In the genomic region with DNA sequence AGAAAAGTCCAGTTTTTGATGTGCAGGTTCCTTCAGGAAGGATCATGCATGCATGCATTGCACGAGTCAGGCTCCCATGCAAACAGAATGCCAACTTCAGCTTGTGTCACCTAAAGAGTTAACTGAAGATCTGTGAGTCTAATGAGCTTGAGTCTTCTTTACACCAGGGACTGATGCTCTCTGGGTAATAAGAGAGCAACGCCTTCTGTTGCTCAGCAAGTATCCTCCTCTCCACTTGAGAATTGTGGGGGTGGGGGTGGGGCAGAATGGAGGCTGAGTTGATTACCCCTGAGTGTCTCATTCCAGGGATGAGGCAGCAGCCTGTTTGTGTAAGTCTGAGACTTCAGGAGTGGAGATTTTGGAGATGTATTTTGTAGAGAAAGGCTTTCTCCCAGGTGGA, we compare ENCODE assay signal across 18 mouse cellular contexts. TPM values are rescaled to one million over a fixed set of nuclear protein-coding genes. Genes with fewer than 3 reads are reported as not detected.
"Had no signal": no experiment of that assay in that cellular context is flagged by ENCODE, and none has a peak within 500 bp of the region (broad histone marks: within the 10 kb centered on the region; RNA-seq: fewer than 3 reads in every experiment).

No protein-coding gene starts in this region.

- H3K4me3 ChIP-seq: layer of hippocampus, adult 2 months; left cerebral cortex, adult 2 months; liver, embryonic 13.5 days; stomach, embryonic 15.5 days had no signal

- H3K36me3 ChIP-seq: liver, embryonic 13.5 days; stomach, embryonic 15.5 days had no signal

- H3K27me3 ChIP-seq: liver, embryonic 13.5 days; stomach, embryonic 15.5 days had no signal

- H3K4me2 ChIP-seq: liver, embryonic 13.5 days; lung, embryonic 14.5 days; stomach, embryonic 15.5 days had no signal

- ATAC-seq: lung, postnatal 0 days had no signal

- H3K27ac ChIP-seq: layer of hippocampus, adult 2 months; left cerebral cortex, adult 2 months; liver, embryonic 13.5 days; macrophage; stomach, embryonic 15.5 days had no signal

- H3K9me3 ChIP-seq: liver, embryonic 13.5 days; stomach, embryonic 15.5 days had no signal

- H3K4me1 ChIP-seq: liver, embryonic 13.5 days; stomach, embryonic 15.5 days had no signal

- DNase-seq: kidney, adult 9 months; kidney, postnatal 14 days; layer of hippocampus, postnatal 36 days; liver, embryonic 13.5 days; lung, embryonic 14.5 days; midbrain, embryonic 14.5 days; right cerebral cortex, postnatal 25 days; spleen, adult 18-20 months; thymus, adult 18-20 months; thymus, postnatal 14 days; thymus, postnatal 4 days had no signal

- H3K9ac ChIP-seq: liver, embryonic 13.5 days; lung, embryonic 14.5 days; stomach, embryonic 15.5 days had no signal

RNA-seq across cellular contexts. Expression of gene Lrguk, which starts 20.2 kb away (rescaled TPM):
- total RNA-seq: megakaryocyte, adult 5-6 weeks had no signal
- polyA plus RNA-seq: liver, adult 2 months had no signal
